Mouse (Mus musculus) gastrocnemius, postnatal 4 days (tissue): ENCODE data around the gene Gm20388. TPM values are rescaled to one million over a fixed set of nuclear protein-coding genes. Genes with fewer than 3 reads are reported as not detected.

Experiments used
- DNase-seq, 2 experiments: peaks; one replicate each; pipeline ENCODE4 v3.0.0; 2021 to 2022; ENCODE audit warnings: low spot score in 2 of 2, mixed read lengths in 2 of 2
- total RNA-seq, 2 experiments: library from RNA; stranded (reverse); gene quantifications; 2 replicates each; pipeline ENCODE4 v1.2.3; 2021

The Gm20388 gene
- total RNA-seq, 2 experiments from 2014 or later, result 12.8 to 22.8 TPM

GRCm38 (mm10) chr8:122538310-122539076, 2627.9 kb downstream of the Gm20388 start:
- DNase-seq, result no peak

GRCm38 (mm10) chr8:122544138-122544537, 2633.5 kb downstream of the Gm20388 start:
- no peak for DNase-seq

GRCm38 (mm10) chr8:122546066-122546755, 2635.6 kb downstream of the Gm20388 start:
- DNase-seq, result no peak

GRCm38 (mm10) chr8:122546811-122547453, 2636.3 kb downstream of the Gm20388 start:
- peak in 1 of 2 experiments; percentile 47 for DNase-seq

GRCm38 (mm10) chr8:122547815-122548214, 2637.2 kb downstream of the Gm20388 start:
- DNase-seq, result no peak

- no peak for DNase-seq
These were observed 2637.7 kb downstream of the Gm20388 start for GRCm38 (mm10) chr8:122548331-122548730.

GRCm38 (mm10) chr8:122548891-122549439, 2638.3 kb downstream of the Gm20388 start:
- no peak for DNase-seq

GRCm38 (mm10) chr8:122550234-122550994, 2639.8 kb downstream of the Gm20388 start:
- DNase-seq, result peak; percentile 68 to 70

GRCm38 (mm10) chr8:122550995-122551264, 2640.3 kb downstream of the Gm20388 start:
- peak in 1 of 2 experiments; percentile 50 for DNase-seq

- DNase-seq, result peak; percentile 84 to 92
These were observed 2640.8 kb downstream of the Gm20388 start, which contains the start of gene Piezo1 for GRCm38 (mm10) chr8:122551265-122552051. TSS of gene Piezo1 (minus strand) at chr8:122551329.

- DNase-seq, result no peak
These were observed 2644.1 kb downstream of the Gm20388 start for GRCm38 (mm10) chr8:122554786-122555185.

- DNase-seq, result peak in 1 of 2 experiments; percentile 53
These were observed 2645.7 kb downstream of the Gm20388 start for GRCm38 (mm10) chr8:122556030-122557009.

GRCm38 (mm10) chr8:122557248-122558038, 2646.8 kb downstream of the Gm20388 start:
- no peak for DNase-seq

GRCm38 (mm10) chr8:122558671-122559349, 2648.2 kb downstream of the Gm20388 start:
- no peak for DNase-seq

- no peak for DNase-seq
These were observed 2650.6 kb downstream of the Gm20388 start for GRCm38 (mm10) chr8:122561199-122561598.

GRCm38 (mm10) chr8:122564363-122565352, 2654.0 kb downstream of the Gm20388 start:
- no peak for DNase-seq
